ENCODE assay signal across 17 mouse cellular contexts in the genomic region with DNA sequence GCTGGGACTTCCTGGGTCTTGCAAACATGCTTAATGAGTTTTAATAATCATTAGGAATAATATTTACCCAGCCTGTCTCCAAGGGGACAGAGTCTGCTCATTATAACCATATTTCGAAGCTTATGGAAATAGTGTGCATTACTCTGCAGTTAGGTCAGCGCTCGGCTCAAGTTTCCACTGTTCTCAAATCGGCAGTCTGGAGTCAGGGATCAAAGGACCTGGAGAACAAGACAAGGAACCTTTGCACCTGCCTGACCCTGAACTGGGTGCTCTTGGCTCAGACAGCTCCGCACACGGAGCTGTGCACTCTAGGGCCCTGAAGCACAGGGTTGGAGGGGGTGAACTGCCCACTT. TPM values are rescaled to one million over a fixed set of nuclear protein-coding genes. Genes with fewer than 3 reads are reported as not detected.
DNase-seq lines count a peak whose midpoint lies in the region; ATAC-seq and TF ChIP-seq lines count a peak whose summit lies in the region.
"Had no signal": no experiment of that assay in that cellular context is flagged by ENCODE, and none has a peak within 500 bp of the region (broad histone marks: within the 10 kb centered on the region; RNA-seq: fewer than 3 reads in every experiment).

No protein-coding gene starts in this region.

- ATAC-seq in heart, embryonic 15.5 days (replicated peaks; ENCODE audit: insufficient number of reproducible peaks, insufficient read depth, low FRiP score, low read depth), result no peak
- ATAC-seq in intestine, embryonic 15.5 days, result peak; percentile 35

- DNase-seq in heart, adult 2 months, result no peak
- peak; percentile 90 for DNase-seq in Muller cell, postnatal 12 days (ENCODE audit: inconsistent ontology term)
- no peak for DNase-seq in limb, embryonic 10.5 days (ENCODE audit: low spot score)
- DNase-seq in adrenal gland, postnatal 36 days, result no peak
- DNase-seq in frontal cortex, postnatal 36 days (ENCODE audit: low spot score in 2 of 2), result no peak
- no peak for DNase-seq in layer of hippocampus, postnatal 36 days
- DNase-seq: adrenal gland, postnatal 25 days; cerebellum, adult 11 months; heart, adult 11 months; right cerebral cortex, postnatal 14 days had no signal

- no peak for TF ChIP-seq EP300 in heart, adult 2 months (IDR thresholded peaks at IDR 0.05; ENCODE audit: insufficient read depth, low read depth, low read length)

- H3K4me3 ChIP-seq in heart, embryonic 15.5 days, result no peak overlapping the region
- no peak overlapping the region for H3K4me3 ChIP-seq in heart, adult 2 months
- H3K4me3 ChIP-seq in intestine, embryonic 15.5 days (replicated peaks), result no peak overlapping the region
- H3K4me3 ChIP-seq in limb, embryonic 10.5 days, result no peak overlapping the region
- H3K4me3 ChIP-seq: hindbrain, embryonic 15.5 days; liver, embryonic 15.5 days; midbrain, embryonic 12.5 days had no signal

- 58% methylated on average over 6 of the region's 6 CpGs for WGBS in heart, embryonic 15.5 days
- WGBS in heart, adult 2 months, result 84% methylated on average over 6 of the region's 6 CpGs
- WGBS in intestine, embryonic 15.5 days, result 48% methylated on average over 6 of the region's 6 CpGs
- 85% methylated on average over 6 of the region's 6 CpGs for WGBS in limb, embryonic 10.5 days

- peaks cover 63% of the 10 kb centered on the region for H3K4me1 ChIP-seq in heart, embryonic 15.5 days (replicated peaks)
- H3K4me1 ChIP-seq in heart, adult 2 months (ENCODE audit: control insufficient read depth, insufficient read depth, low read length), result peaks cover 14% of the 10 kb centered on the region
- H3K4me1 ChIP-seq in intestine, embryonic 15.5 days (replicated peaks), result peaks cover 40% of the 10 kb centered on the region
- H3K4me1 ChIP-seq in limb, embryonic 10.5 days, result peaks cover 17% of the 10 kb centered on the region

- H3K36me3 ChIP-seq in heart, embryonic 15.5 days, result no peaks in the 10 kb centered on the region
- no peaks in the 10 kb centered on the region for H3K36me3 ChIP-seq in heart, adult 2 months (ENCODE audit: control insufficient read depth, insufficient read depth, low read length)
- H3K36me3 ChIP-seq in intestine, embryonic 15.5 days, result peaks cover 14% of the 10 kb centered on the region
- peaks cover 72% of the 10 kb centered on the region for H3K36me3 ChIP-seq in limb, embryonic 10.5 days
- H3K36me3 ChIP-seq: hindbrain, embryonic 15.5 days; liver, embryonic 15.5 days; midbrain, embryonic 12.5 days had no signal

- H3K27ac ChIP-seq in heart, embryonic 15.5 days, result peak overlapping the region; percentile 15; the same call in 1 of the 2 replicates
- no peak overlapping the region for H3K27ac ChIP-seq in heart, adult 2 months
- peak overlapping the region; percentile 81 for H3K27ac ChIP-seq in intestine, embryonic 15.5 days
- H3K27ac ChIP-seq in limb, embryonic 10.5 days, result peak overlapping the region; percentile 20; the same call in 1 of the 2 replicates
- H3K27ac ChIP-seq: hindbrain, embryonic 15.5 days; liver, embryonic 15.5 days; midbrain, embryonic 12.5 days had no signal

- no peaks in the 10 kb centered on the region for H3K9me3 ChIP-seq in heart, embryonic 15.5 days (replicated peaks)
- H3K9me3 ChIP-seq in intestine, embryonic 15.5 days, result no peaks in the 10 kb centered on the region
- H3K9me3 ChIP-seq in limb, embryonic 10.5 days (replicated peaks), result no peaks in the 10 kb centered on the region
- H3K9me3 ChIP-seq: hindbrain, embryonic 15.5 days; liver, embryonic 15.5 days; midbrain, embryonic 12.5 days had no signal

- TF ChIP-seq POLR2A in heart, adult 2 months (IDR thresholded peaks at IDR 0.05; ENCODE audit: insufficient read depth, low read depth, low read length), result no peak

- no peak overlapping the region for H3K4me2 ChIP-seq in heart, embryonic 15.5 days
- no peak overlapping the region for H3K4me2 ChIP-seq in intestine, embryonic 15.5 days (replicated peaks)
- H3K4me2 ChIP-seq: hindbrain, embryonic 15.5 days; liver, embryonic 15.5 days; midbrain, embryonic 12.5 days had no signal

- no peak for TF ChIP-seq CTCF in heart, adult 2 months (IDR thresholded peaks at IDR 0.05)

- H3K9ac ChIP-seq in heart, embryonic 15.5 days, result no peak overlapping the region
- H3K9ac ChIP-seq in heart, adult 2 months (ENCODE audit: low read depth, low read length), result no peak overlapping the region
- H3K9ac ChIP-seq in intestine, embryonic 15.5 days, result no peak overlapping the region
- H3K9ac ChIP-seq: hindbrain, embryonic 15.5 days; liver, embryonic 15.5 days; midbrain, embryonic 12.5 days had no signal

- H3K27me3 ChIP-seq in heart, embryonic 15.5 days, result no peaks in the 10 kb centered on the region
- no peaks in the 10 kb centered on the region for H3K27me3 ChIP-seq in heart, adult 2 months (ENCODE audit: control insufficient read depth, insufficient read depth, low read length)
- H3K27me3 ChIP-seq in intestine, embryonic 15.5 days (replicated peaks), result no peaks in the 10 kb centered on the region
- H3K27me3 ChIP-seq in limb, embryonic 10.5 days (ENCODE audit: low read depth, poor library complexity, severe bottlenecking), result no peaks in the 10 kb centered on the region
- H3K27me3 ChIP-seq: hindbrain, embryonic 15.5 days; liver, embryonic 15.5 days; midbrain, embryonic 12.5 days had no signal

- intact Hi-C loops in heart, adult 2 months (cut with DNase I), result no loop called here

- H3K79me2 ChIP-seq in heart, adult 2 months (replicated peaks; ENCODE audit: control insufficient read depth, insufficient read depth, low read length), result no peaks in the 10 kb centered on the region

RNA-seq across cellular contexts. Expression of gene Col27a1, which starts 13.1 kb away (rescaled TPM):
- polyA plus RNA-seq in heart, embryonic 15.5 days (2015; fragmentation: Nextera tagmentation; extraction: Ambion mirVana), result 4.4 and 6.1 TPM in 2 replicates
- total RNA-seq in heart, adult 2 months (2021), result 1 to 10 TPM in 1 of 2 experiments, under 1 TPM in 1; 0.86 to 1.8 TPM
- 3.1 and 3.8 TPM in 2 replicates for polyA plus RNA-seq in heart, adult 2 months (2012; rRNA removed)
- 13.1 and 13.3 TPM in 2 replicates for polyA plus RNA-seq in intestine, embryonic 15.5 days (2015; fragmentation: Nextera tagmentation; extraction: Ambion mirVana)
- polyA plus RNA-seq in limb, embryonic 10.5 days (2016; fragmentation: Nextera tagmentation; extraction: Ambion mirVana), result 7.4 and 9.4 TPM in 2 replicates
- 1 to 10 TPM; 6.1 to 8.3 TPM for total RNA-seq in adrenal gland, postnatal 36 days (2021)
- total RNA-seq in layer of hippocampus, postnatal 36 days (2021), result 1 to 10 TPM; 3.9 to 5.4 TPM

RNA-seq across cellular contexts. Expression of gene Kif12, which starts 54.9 kb away (rescaled TPM):
- 0.13 and 0.48 TPM in 2 replicates for polyA plus RNA-seq in heart, embryonic 15.5 days (2015; fragmentation: Nextera tagmentation; extraction: Ambion mirVana)
- total RNA-seq in heart, adult 2 months (2021), result not detected
- polyA plus RNA-seq in heart, adult 2 months (2012; rRNA removed), result not detected in 2 replicates
- 67.1 and 77.3 TPM in 2 replicates for polyA plus RNA-seq in intestine, embryonic 15.5 days (2015; fragmentation: Nextera tagmentation; extraction: Ambion mirVana)
- 0.08 and 0.29 TPM in 2 replicates for polyA plus RNA-seq in limb, embryonic 10.5 days (2016; fragmentation: Nextera tagmentation; extraction: Ambion mirVana)
- not detected for total RNA-seq in adrenal gland, postnatal 36 days (2021)
- total RNA-seq in layer of hippocampus, postnatal 36 days (2021), result not detected
- total RNA-seq: adrenal gland, postnatal 25 days had no signal
- polyA plus RNA-seq: C2C12; midbrain, embryonic 12.5 days; neural tube, embryonic 11.5 days had no signal

Comparison
In these comparisons a context has a peak if more than half of its experiments do, and no peak if none do; other contexts are left out.
1. RNA of gene Kif12, which starts 54.9 kb away (polyA plus RNA-seq): 67.1 to 77.3 TPM in intestine, embryonic 15.5 days; 0.13 to 0.48 TPM in heart, embryonic 15.5 days, 0.08 to 0.29 TPM in limb, embryonic 10.5 days and not detected in heart, adult 2 months; every median in the first group is over 10 times any median in the second.